Mouse (Mus musculus) megakaryocyte, embryonic 14.5 days (primary cell): Measurements from ENCODE around the gene Ddx52. TPM values are rescaled to one million over a fixed set of nuclear protein-coding genes. Genes with fewer than 3 reads are reported as not detected.

Source experiments
- H3K27me3 ChIP-seq: replicated peaks from 2 replicates; pipeline ENCODE3; 2012; ENCODE audit warnings: inconsistent platforms
- H3K36me3 ChIP-seq: replicated peaks from 2 replicates; pipeline ENCODE3; 2012; ENCODE audit warnings: low read length, inconsistent platforms, mixed read lengths
- H3K4me1 ChIP-seq: 2 replicates; pipeline ENCODE4 v1.6.1; 2012; ENCODE audit warnings: inconsistent platforms
- H3K4me3 ChIP-seq: replicated peaks from 2 replicates; pipeline ENCODE3; 2012; ENCODE audit warnings: moderate library complexity, mild to moderate bottlenecking, inconsistent platforms
- H3K9me3 ChIP-seq: 2 replicates; pipeline ENCODE4 v1.6.1; 2012; ENCODE audit warnings: inconsistent platforms
- FLI1 ChIP-seq: IDR thresholded peaks from 2 replicates; pipeline ENCODE4 v1.6.1; 2012; ENCODE audit warnings: low read length, inconsistent platforms, mixed read lengths
- GATA1 ChIP-seq: IDR thresholded peaks from 3 replicates; pipeline ENCODE4 v1.6.1; 2012; ENCODE audit warnings: mixed read lengths, low read length, inconsistent platforms, borderline replicate concordance
- polyA plus RNA-seq: library from polyadenylated mRNA; stranded (reverse); fragments of >175 nt; gene quantifications from 2 replicates; pipeline ENCODE4 v1.2.3, GENCODE M21; 2012; ENCODE audit warnings: low replicate concordance; ENCODE audit not compliant: insufficient read depth

The Ddx52 gene
- polyA plus RNA-seq, 1 experiment, result 0.81 TPM

DNA sequence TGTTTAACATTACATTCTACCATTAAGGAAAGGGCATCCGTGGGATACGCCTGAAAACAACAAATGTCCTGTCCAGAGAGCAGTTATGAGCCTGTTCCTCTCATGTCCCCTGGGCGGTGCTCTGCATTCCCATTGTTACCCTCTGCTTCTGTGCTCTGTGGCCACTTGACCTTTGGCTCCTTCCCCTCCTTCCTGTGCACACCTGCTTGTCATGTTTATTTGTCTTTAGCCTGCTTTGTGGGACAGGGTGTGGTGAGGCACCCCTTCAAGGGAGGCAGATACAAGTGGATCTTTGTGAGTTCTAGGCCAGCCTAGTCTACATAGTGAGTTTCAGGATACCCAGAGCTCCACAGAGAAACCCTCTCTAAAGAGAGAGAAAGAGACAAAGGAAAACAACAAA, 52.6 kb downstream of the Ddx52 start:
- TF ChIP-seq GATA1, result no peak
- no peak for TF ChIP-seq FLI1
- H3K4me3 ChIP-seq, result no peak overlapping the region
- H3K36me3 ChIP-seq, result peaks cover 99% of the 10 kb centered on the region
- H3K4me1 ChIP-seq, result no peaks in the 10 kb centered on the region
- no peaks in the 10 kb centered on the region for H3K27me3 ChIP-seq
- H3K9me3 ChIP-seq, result no peaks in the 10 kb centered on the region

DNA sequence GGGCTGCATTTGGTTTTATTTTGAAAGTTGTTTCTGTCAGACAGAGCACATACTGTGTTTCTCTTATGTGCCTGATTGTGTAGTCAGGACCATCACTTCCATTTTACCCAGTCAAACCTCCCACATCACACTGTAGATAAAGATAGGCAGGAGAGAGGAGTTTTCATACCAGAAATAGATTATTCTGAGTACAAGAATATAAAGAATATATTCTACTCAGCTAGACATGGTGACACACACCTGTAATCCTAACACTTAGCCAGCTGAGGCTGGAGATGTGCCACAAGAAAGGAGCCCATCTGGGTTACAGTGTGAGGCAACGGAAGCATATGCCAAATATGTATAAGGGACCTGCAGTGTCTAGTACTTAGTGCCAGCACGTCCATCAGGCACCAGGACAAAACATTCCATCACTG, 53.7 kb downstream of the Ddx52 start:
- peaks cover 96% of the 10 kb centered on the region for H3K36me3 ChIP-seq
- TF ChIP-seq FLI1 (no peak), GATA1 (no peak)
- no peaks in the 10 kb centered on the region for H3K9me3 ChIP-seq
- no peaks in the 10 kb centered on the region for H3K4me1 ChIP-seq
- H3K4me3 ChIP-seq, result no peak overlapping the region
- H3K27me3 ChIP-seq, result no peaks in the 10 kb centered on the region

DNA sequence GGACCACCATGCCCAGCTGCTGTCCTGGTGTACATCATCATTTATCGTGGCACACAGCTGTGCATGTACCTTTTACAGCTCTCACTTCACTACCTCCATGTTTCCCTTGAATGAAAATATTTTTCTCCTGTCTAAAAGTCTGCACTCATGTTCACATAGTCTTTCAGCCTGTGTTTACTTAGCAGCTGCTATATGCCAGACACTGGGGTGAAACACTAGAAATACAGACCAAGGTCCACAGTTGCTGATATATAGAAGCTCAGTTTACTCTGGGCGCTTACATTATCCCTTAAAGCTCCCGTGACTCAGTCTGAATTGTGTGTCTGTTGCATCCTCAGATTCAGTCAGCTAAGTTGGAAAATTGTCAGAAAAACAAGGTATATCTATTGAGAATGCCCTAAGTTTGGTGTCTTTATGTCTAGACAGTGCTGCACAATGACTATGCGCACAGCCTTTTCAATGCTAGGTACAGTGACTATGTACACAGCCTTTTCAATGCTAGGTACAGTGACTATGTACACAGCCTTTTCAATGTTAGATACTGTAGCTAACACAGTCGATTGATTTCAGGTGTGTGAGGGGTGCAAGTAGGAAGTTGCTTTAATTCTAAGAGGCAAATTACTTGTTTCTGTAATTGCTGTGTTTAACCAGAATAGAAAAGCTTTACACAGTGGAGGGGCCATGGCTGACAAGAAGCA, 55.5 kb downstream of the Ddx52 start:
- no peaks in the 10 kb centered on the region for H3K27me3 ChIP-seq
- no peaks in the 10 kb centered on the region for H3K9me3 ChIP-seq
- H3K4me3 ChIP-seq, result no peak overlapping the region
- TF ChIP-seq FLI1 (no peak), GATA1 (no peak)
- no peaks in the 10 kb centered on the region for H3K4me1 ChIP-seq
- H3K36me3 ChIP-seq, result peaks cover 95% of the 10 kb centered on the region

DNA sequence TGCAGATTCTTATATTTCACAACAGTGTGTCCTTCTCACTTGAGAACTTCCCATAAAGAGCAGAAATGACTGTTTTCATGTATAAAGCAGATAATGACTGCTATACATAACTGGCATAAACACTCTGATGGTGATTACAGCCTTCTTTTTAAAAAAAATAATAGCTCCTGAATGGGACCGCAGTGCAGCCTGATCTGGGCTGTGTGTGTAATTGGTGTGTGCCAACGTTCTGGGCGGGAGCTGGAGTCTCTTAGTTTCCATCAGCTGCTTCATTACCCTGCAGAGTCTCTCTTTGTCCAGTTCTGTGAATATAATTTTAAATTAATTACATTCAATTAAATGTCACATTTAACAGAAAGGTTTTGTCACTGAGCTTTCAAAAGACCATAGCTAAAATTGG, 57.1 kb downstream of the Ddx52 start:
- H3K4me3 ChIP-seq, result no peak overlapping the region
- no peaks in the 10 kb centered on the region for H3K9me3 ChIP-seq
- peaks cover 93% of the 10 kb centered on the region for H3K36me3 ChIP-seq
- no peaks in the 10 kb centered on the region for H3K4me1 ChIP-seq
- no peak for TF ChIP-seq GATA1
- TF ChIP-seq FLI1, result no peak
- no peaks in the 10 kb centered on the region for H3K27me3 ChIP-seq

DNA sequence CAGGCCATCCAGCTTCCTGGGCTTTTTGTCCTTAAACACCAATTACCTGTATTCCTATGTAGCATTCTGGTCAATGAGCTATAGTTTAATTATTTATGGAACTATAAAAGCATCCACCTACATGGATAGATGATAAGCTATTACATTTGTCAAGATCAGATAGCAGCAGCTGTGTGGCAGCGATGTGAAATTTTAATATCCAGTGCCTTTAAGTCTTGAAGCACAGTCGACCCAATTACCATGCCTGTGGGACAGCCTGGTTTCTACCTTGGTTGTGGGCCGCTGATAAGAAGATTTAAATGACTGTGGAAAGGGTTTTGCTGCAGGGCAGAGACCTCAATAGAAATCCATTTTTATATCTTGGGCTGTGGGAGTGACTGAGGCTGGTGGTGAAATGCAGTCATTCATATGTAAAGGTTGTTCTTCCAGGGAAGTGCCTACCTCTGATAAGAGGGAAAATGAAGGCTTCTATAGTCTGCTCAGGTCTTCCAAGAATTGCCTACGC, 57.6 kb downstream of the Ddx52 start:
- TF ChIP-seq GATA1 (no peak), FLI1 (no peak)
- no peaks in the 10 kb centered on the region for H3K9me3 ChIP-seq
- no peaks in the 10 kb centered on the region for H3K4me1 ChIP-seq
- H3K36me3 ChIP-seq, result peaks cover 93% of the 10 kb centered on the region
- H3K27me3 ChIP-seq, result no peaks in the 10 kb centered on the region
- no peak overlapping the region for H3K4me3 ChIP-seq

DNA sequence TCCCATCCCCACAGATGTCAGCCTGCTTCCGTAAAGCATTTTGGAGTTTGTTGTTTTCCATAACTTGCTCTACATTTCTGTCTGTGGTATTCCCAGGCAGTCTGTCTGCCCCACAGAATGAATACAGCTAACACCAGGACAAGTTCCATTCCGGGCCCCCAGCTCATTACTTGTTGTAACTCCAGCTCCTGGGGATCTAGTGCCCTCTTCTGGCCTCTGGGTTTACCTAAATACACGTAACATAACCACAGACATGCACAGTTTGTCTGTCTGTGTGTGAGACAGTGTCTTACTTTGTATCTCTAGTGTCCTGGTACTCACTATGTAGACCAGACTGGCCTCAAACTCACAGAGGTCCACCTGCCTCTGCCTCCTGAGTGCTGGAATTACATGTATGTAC, 59.4 kb downstream of the Ddx52 start:
- Histone ChIP-seq H3K4me1 (no peaks in the 10 kb centered on the region), H3K4me3 (no peak overlapping the region), H3K9me3 (no peaks in the 10 kb centered on the region), H3K27me3 (no peaks in the 10 kb centered on the region), H3K36me3 (peaks cover 93% of the 10 kb centered on the region)
- TF ChIP-seq GATA1 (no peak), FLI1 (no peak)

DNA sequence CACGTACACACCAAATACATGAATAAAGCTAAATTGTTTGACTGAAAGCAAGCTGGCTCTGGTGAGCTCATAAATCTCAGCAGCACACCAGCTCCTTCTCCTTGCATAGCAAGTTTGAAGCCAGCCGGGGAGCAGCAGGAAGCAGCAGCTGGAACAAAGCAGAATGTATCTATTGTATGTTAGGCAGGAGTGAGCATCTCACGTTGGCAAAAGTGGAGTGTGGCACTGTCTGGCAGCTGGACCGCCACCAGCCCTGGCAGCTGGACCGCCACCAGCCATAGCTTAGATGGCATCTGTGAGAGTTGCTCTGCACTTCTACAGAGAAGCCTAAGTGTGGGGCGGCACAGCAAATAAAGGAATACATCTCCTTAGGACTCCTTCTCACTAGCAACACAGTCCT, 62.1 kb downstream of the Ddx52 start:
- Histone ChIP-seq H3K36me3 (peaks cover 90% of the 10 kb centered on the region), H3K4me3 (no peak overlapping the region), H3K4me1 (no peaks in the 10 kb centered on the region), H3K9me3 (no peaks in the 10 kb centered on the region), H3K27me3 (no peaks in the 10 kb centered on the region)
- TF ChIP-seq GATA1 (no peak), FLI1 (no peak)

DNA sequence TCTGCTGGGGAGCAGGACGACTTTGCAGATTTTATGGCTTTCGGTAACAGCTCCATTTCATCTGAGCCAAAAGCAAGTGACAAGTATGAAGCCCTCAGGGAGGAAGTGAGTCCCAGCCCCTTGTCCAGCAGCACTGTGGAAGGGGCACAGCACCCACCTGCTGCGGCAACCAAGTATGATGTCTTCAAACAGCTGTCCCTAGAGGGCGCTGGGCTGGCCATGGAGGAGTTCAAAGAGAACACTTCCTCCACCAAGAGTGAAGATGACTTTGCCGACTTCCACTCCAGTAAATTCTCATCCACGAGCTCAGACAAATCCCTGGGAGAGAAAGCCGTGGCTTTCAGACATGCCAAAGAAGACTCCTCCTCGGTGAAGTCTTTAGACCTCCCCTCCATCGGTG, 67.1 kb downstream of the Ddx52 start:
- Histone ChIP-seq H3K27me3 (no peaks in the 10 kb centered on the region), H3K4me3 (no peak overlapping the region), H3K9me3 (no peaks in the 10 kb centered on the region), H3K36me3 (peaks cover 93% of the 10 kb centered on the region), H3K4me1 (peaks cover 6% of the 10 kb centered on the region; the same call in 1 of the 2 replicates)
- no peak for TF ChIP-seq FLI1
- TF ChIP-seq GATA1, result no peak

DNA sequence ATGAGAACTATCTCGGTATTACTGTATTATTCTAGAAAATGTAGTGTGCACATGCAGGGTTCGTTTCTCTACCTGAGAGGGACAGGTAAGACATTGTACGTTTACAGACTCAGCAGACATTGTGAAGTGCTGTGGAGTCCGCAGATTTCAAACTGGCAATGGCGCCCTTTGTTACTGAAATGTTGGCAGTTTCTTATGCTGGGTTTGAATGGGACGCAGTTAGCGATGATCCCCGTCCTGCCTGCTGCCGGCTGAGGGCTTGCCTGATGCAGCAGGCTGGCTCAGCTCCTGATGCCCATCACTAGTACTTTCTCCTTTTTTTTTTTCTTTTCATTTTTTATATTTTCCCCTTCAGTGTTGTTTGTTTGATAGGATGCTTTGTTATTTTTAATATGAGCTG, 68.5 kb downstream of the Ddx52 start:
- Histone ChIP-seq H3K4me1 (peaks cover 9% of the 10 kb centered on the region; the same call in 1 of the 2 replicates), H3K36me3 (peaks cover 92% of the 10 kb centered on the region), H3K4me3 (no peak overlapping the region), H3K9me3 (no peaks in the 10 kb centered on the region), H3K27me3 (no peaks in the 10 kb centered on the region)
- no peak for TF ChIP-seq GATA1
- TF ChIP-seq FLI1, result no peak

DNA sequence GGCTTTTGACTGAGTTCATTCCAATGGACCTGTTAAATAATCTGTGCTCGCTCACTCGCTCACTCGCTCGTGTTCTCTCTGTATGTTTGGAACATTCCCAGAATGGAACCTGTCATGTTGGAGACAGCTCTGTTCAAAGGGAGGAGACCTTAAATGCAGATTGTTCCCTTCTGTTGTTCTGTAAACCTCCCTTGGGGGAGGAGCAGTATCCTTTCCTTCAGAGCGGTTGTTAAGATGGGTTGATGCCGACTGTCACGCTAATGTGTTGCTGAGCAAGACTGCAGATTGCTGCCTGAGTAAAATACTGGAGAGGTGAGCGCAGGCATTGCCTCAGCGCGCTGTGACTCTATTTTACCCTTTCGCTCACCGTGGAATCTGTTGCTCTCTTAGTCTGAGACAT, 69.2 kb downstream of the Ddx52 start:
- no peak overlapping the region for H3K4me3 ChIP-seq
- H3K9me3 ChIP-seq, result no peaks in the 10 kb centered on the region
- H3K4me1 ChIP-seq, result peaks cover 9% of the 10 kb centered on the region; the same call in 1 of the 2 replicates
- TF ChIP-seq GATA1 (no peak), FLI1 (no peak)
- H3K27me3 ChIP-seq, result no peaks in the 10 kb centered on the region
- H3K36me3 ChIP-seq, result peaks cover 90% of the 10 kb centered on the region
